Mouse (Mus musculus): Measurements from ENCODE around the gene Fmo6. TPM values are rescaled to one million over a fixed set of nuclear protein-coding genes. Genes with fewer than 3 reads are reported as not detected.

The Fmo6 gene
- total RNA-seq, 1 experiment, result not detected

- Histone ChIP-seq H3K36me3 (ENCODE audit: control insufficient read depth, insufficient read depth, low read length, poor library complexity, severe bottlenecking) (no peaks in the 10 kb centered on the region), H3K9me3 (ENCODE audit: control insufficient read depth, insufficient read depth, low read depth, low read length) (no peaks in the 10 kb centered on the region), H3K4me3 (ENCODE audit: insufficient read depth in 1 of 2, low read depth in 1 of 2, low read length in 2 of 2, poor library complexity in 1 of 2, severe bottlenecking in 1 of 2) (no peak overlapping the region), H3K9ac (ENCODE audit: insufficient read depth, low read depth, low read length, poor library complexity, severe bottlenecking) (no peak overlapping the region), H3K27ac (ENCODE audit: insufficient read depth, low read depth, low read length, poor library complexity, severe bottlenecking) (no peak overlapping the region), H3K4me1 (ENCODE audit: control insufficient read depth in 2 of 2, insufficient read depth in 2 of 2, low read length in 2 of 2, poor library complexity in 1 of 2) (no peaks in the 10 kb centered on the region)
- in situ Hi-C loops (cut with MboI; ENCODE audit: low sequenced_read_pairs in 2 of 2, unreplicated experiment in 2 of 2), result loop anchor here (5.0 to 25.0 kb wide), 2 partner anchors 170 to 180 kb away; no protein-coding TSS in a partner anchor
- TF ChIP-seq HCFC1 (IDR thresholded peaks at IDR 0.05; ENCODE audit: borderline replicate concordance, insufficient read depth, low read length), result no peak
- no peak for TF ChIP-seq CHD2 (IDR thresholded peaks at IDR 0.05; ENCODE audit: low read depth, low read length)
- no peak for TF ChIP-seq ZNF384 (IDR thresholded peaks at IDR 0.05; ENCODE audit: low read depth, low read length)
- TF ChIP-seq ZC3H11A (IDR thresholded peaks at IDR 0.05; ENCODE audit: borderline replicate concordance, low read depth, low read length), result no peak
- TF ChIP-seq MAFK (IDR thresholded peaks at IDR 0.05; ENCODE audit: insufficient read depth, low read depth, low read length), result no peak
- no peak for DNase-seq (ENCODE audit: low read depth, low spot score)
Observed at GRCm38 (mm10) chr1:162891980-162892451, 45.3 kb downstream of the Fmo6 start.

GRCm38 (mm10) chr1:162888646-162889045 is 48.7 kb downstream of the Fmo6 start:
- in situ Hi-C loops (cut with MboI; ENCODE audit: low sequenced_read_pairs in 2 of 2, unreplicated experiment in 2 of 2), result loop anchor here in 1 of 2 experiments (25.0 kb wide), 1 partner anchor 174 kb away; no protein-coding TSS in a partner anchor
- Histone ChIP-seq H3K4me1 (ENCODE audit: control insufficient read depth in 2 of 2, insufficient read depth in 2 of 2, low read length in 2 of 2, poor library complexity in 1 of 2) (no peaks in the 10 kb centered on the region), H3K36me3 (ENCODE audit: control insufficient read depth, insufficient read depth, low read length, poor library complexity, severe bottlenecking) (no peaks in the 10 kb centered on the region), H3K4me3 (ENCODE audit: insufficient read depth in 1 of 2, low read depth in 1 of 2, low read length in 2 of 2, poor library complexity in 1 of 2, severe bottlenecking in 1 of 2) (no peak overlapping the region), H3K9ac (ENCODE audit: insufficient read depth, low read depth, low read length, poor library complexity, severe bottlenecking) (no peak overlapping the region), H3K27ac (ENCODE audit: insufficient read depth, low read depth, low read length, poor library complexity, severe bottlenecking) (no peak overlapping the region), H3K9me3 (ENCODE audit: control insufficient read depth, insufficient read depth, low read depth, low read length) (no peaks in the 10 kb centered on the region)
- no peak for DNase-seq (ENCODE audit: low read depth, low spot score)
- TF ChIP-seq CHD2 (IDR thresholded peaks at IDR 0.05; ENCODE audit: low read depth, low read length) (no peak), ZC3H11A (IDR thresholded peaks at IDR 0.05; ENCODE audit: borderline replicate concordance, low read depth, low read length) (no peak), MAFK (IDR thresholded peaks at IDR 0.05; ENCODE audit: insufficient read depth, low read depth, low read length) (no peak)

GRCm38 (mm10) chr1:162887644-162888043 is 49.7 kb downstream of the Fmo6 start:
- in situ Hi-C loops (cut with MboI; ENCODE audit: low sequenced_read_pairs in 2 of 2, unreplicated experiment in 2 of 2), result loop anchor here in 1 of 2 experiments (25.0 kb wide), 1 partner anchor 175 kb away; no protein-coding TSS in a partner anchor
- Histone ChIP-seq H3K4me3 (ENCODE audit: insufficient read depth in 1 of 2, low read depth in 1 of 2, low read length in 2 of 2, poor library complexity in 1 of 2, severe bottlenecking in 1 of 2) (no peak overlapping the region), H3K27ac (ENCODE audit: insufficient read depth, low read depth, low read length, poor library complexity, severe bottlenecking) (no peak overlapping the region), H3K4me1 (ENCODE audit: control insufficient read depth in 2 of 2, insufficient read depth in 2 of 2, low read length in 2 of 2, poor library complexity in 1 of 2) (no peaks in the 10 kb centered on the region), H3K9me3 (ENCODE audit: control insufficient read depth, insufficient read depth, low read depth, low read length) (no peaks in the 10 kb centered on the region), H3K9ac (ENCODE audit: insufficient read depth, low read depth, low read length, poor library complexity, severe bottlenecking) (no peak overlapping the region), H3K36me3 (ENCODE audit: control insufficient read depth, insufficient read depth, low read length, poor library complexity, severe bottlenecking) (no peaks in the 10 kb centered on the region)
- no peak for DNase-seq (ENCODE audit: low read depth, low spot score)
- TF ChIP-seq ZC3H11A (IDR thresholded peaks at IDR 0.05; ENCODE audit: borderline replicate concordance, low read depth, low read length), result no peak
- TF ChIP-seq CHD2 (IDR thresholded peaks at IDR 0.05; ENCODE audit: low read depth, low read length), result no peak
- TF ChIP-seq HCFC1 (IDR thresholded peaks at IDR 0.05; ENCODE audit: borderline replicate concordance, insufficient read depth, low read length), result no peak
- TF ChIP-seq MAFK (IDR thresholded peaks at IDR 0.05; ENCODE audit: insufficient read depth, low read depth, low read length), result no peak
- TF ChIP-seq ZNF384 (IDR thresholded peaks at IDR 0.05; ENCODE audit: low read depth, low read length), result no peak

- no peak overlapping the region for H3K4me3 ChIP-seq (ENCODE audit: insufficient read depth in 1 of 2, low read depth in 1 of 2, low read length in 2 of 2, poor library complexity in 1 of 2, severe bottlenecking in 1 of 2)
- H3K9me3 ChIP-seq (ENCODE audit: control insufficient read depth, insufficient read depth, low read depth, low read length), result no peaks in the 10 kb centered on the region
- H3K27ac ChIP-seq (ENCODE audit: insufficient read depth, low read depth, low read length, poor library complexity, severe bottlenecking), result no peak overlapping the region
- H3K4me1 ChIP-seq (ENCODE audit: control insufficient read depth in 2 of 2, insufficient read depth in 2 of 2, low read length in 2 of 2, poor library complexity in 1 of 2), result no peaks in the 10 kb centered on the region
- no peak for DNase-seq (ENCODE audit: low read depth, low spot score)
- in situ Hi-C loops (cut with MboI; ENCODE audit: low sequenced_read_pairs in 2 of 2, unreplicated experiment in 2 of 2), result loop anchor here in 1 of 2 experiments (25.0 kb wide), 1 partner anchor 176 kb away; no protein-coding TSS in a partner anchor
- H3K36me3 ChIP-seq (ENCODE audit: control insufficient read depth, insufficient read depth, low read length, poor library complexity, severe bottlenecking), result no peaks in the 10 kb centered on the region
- no peak for TF ChIP-seq HCFC1 (IDR thresholded peaks at IDR 0.05; ENCODE audit: borderline replicate concordance, insufficient read depth, low read length)
- no peak for TF ChIP-seq MAFK (IDR thresholded peaks at IDR 0.05; ENCODE audit: insufficient read depth, low read depth, low read length)
- no peak for TF ChIP-seq ZNF384 (IDR thresholded peaks at IDR 0.05; ENCODE audit: low read depth, low read length)
- TF ChIP-seq ZC3H11A (IDR thresholded peaks at IDR 0.05; ENCODE audit: borderline replicate concordance, low read depth, low read length), result no peak
- TF ChIP-seq CHD2 (IDR thresholded peaks at IDR 0.05; ENCODE audit: low read depth, low read length), result no peak
- H3K9ac ChIP-seq (ENCODE audit: insufficient read depth, low read depth, low read length, poor library complexity, severe bottlenecking), result no peak overlapping the region
Observed at GRCm38 (mm10) chr1:162886138-162886816, 51.0 kb downstream of the Fmo6 start.
